Mouse (Mus musculus) heart, adult 18-20 months (tissue): ENCODE results near the gene Hoxd11. TPM values are rescaled to one million over a fixed set of nuclear protein-coding genes. Genes with fewer than 3 reads are reported as not detected.

Experiments
- DNase-seq, 2 experiments: peaks; one replicate each; pipeline ENCODE4 v3.0.0; 2021 to 2022; ENCODE audit warnings: mixed read lengths in 1 of 2
- microRNA-seq, 2 experiments: library from miRNA; unstranded; fragments of <30 nt; microRNA quantifications; one replicate each; pipeline ENCODE4 v1.2.0; 2022
- total RNA-seq, 2 experiments: library from RNA; stranded (reverse); gene quantifications; 2 replicates each; pipeline ENCODE4 v1.2.3; 2021

Gene Hoxd11
- total RNA-seq, 2 experiments from 2014 or later: not detected

DNA sequence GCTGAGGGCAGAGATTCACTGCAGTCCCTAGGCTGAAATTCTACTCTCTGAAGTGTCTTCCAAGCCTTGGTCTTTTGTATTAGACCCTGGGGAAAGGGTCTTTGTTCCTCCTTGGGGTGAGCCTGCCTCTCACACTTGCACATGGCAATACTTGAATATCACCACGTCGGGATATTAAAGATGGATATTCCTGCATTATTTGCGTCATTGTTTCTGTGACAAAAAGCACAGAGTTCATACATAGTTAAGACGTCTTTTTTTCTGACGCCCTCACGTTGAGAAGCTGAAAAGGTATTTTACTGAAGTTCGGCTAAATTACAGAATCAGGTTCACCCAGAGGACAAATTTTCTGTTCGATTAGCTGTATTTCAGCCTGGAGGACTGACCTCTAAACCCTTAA is 51.0 kb downstream of the Hoxd11 start:
- no peak for DNase-seq

- DNase-seq: no peak
Observed at GRCm38 (mm10) chr2:74731055-74731454, 51.7 kb downstream of the Hoxd11 start.

GRCm38 (mm10) chr2:74731799-74732512 is 52.6 kb downstream of the Hoxd11 start:
- no peak for DNase-seq

GRCm38 (mm10) chr2:74732513-74733316 is 53.4 kb downstream of the Hoxd11 start:
- DNase-seq: no peak

- DNase-seq: no peak
Observed at GRCm38 (mm10) chr2:74733317-74733661, 53.9 kb downstream of the Hoxd11 start.

DNA sequence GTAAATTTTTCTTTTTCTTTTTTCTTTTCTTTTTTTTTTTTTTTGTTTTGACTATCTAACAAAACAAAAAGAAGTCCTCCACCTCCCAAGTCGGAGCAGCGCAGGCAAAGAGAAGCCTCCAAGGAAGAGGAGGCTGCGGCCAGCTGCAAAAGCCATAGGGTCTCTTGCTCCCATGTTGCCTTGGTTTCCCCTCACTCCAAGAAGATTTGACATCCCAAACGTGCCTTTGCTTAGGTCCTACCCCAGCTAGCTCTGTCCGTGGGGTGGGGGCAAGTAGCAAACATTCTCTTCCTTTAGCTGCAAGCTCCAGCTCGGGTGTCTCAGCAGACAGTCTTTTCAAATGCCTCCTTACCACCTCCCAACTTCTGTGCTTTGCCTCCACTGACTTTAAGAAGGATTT is 54.4 kb downstream of the Hoxd11 start:
- DNase-seq: no peak

GRCm38 (mm10) chr2:74734451-74734850 is 55.1 kb downstream of the Hoxd11 start:
- no peak for DNase-seq

DNA sequence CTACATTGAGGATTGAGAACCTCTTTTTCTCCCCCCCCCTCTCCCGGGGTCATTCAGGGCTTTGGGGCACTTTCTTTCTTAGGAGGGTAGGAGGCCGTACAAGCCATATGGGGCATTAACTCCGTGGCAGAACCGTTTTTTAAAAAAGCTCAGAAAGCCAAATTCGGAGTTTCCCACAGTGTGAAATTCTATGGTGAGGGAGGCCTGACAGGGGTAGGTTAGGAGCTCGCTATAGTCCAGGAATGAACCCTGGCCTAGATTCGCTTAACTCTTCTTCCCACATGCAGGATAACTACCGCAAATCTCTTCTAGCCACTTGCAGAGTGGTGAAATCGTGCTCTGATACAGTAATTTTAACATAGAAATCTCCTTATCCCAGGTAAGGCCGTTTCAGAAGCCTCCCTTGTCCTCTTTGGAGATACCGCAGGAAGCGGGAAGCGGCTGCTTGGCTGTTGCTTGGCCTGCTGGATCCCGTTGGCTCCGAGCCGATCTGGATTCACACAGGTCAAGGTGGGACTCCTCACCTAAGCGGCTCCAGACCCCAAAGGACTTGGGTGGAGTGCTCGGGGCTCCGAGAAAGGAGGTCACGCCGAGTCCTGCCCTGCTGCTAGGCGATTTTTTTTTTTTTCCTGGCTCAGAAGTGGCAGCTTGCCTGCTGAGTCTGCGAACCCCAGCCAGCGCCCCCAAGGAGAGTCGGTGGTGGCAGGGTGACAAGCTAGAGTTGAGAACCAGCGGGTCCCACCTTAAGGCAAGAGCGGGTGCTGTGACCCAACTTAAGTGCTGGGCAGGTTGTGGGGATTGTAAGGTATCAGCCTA is 55.8 kb downstream of the Hoxd11 start:
- DNase-seq: no peak

DNA sequence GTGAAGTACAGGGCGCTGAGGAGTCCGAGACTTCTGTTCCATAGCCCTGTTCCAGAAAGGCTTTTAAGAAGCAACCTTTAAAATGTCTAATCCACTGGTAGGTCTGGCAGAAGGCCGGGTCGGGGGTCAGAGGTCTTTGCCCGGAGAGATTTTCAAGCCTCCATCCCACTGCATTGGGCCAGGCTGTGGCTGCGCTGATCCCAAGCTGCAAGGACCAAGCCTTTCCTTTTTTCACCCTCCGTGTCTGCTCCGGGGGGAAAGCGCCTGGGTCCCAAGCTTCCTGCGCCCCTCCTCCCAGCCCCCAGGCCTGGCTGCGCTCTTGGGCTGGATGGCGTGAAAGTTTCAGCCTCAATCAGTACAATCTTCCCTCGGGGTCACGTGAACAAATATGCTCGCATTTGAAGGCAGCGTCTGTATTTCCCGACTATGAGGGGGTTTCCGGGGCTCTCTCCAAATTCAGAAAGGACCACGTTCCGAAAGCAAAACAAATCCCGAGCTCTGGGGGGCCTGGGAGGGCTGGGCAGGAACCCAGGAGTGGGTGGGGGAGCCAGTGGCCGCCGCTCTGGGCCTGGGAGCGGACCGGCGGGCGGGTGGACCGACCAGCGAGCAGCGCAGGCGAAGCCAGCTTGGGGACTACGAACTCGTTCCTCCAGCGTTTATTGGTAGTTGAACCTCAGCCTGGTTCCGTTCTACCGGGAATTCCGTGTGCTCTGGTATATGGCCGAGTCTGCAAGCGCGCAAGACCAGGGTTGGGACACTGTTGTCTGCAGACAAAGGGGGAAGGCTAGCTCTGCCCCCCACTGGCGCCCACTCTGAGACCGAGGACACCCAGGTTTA is 56.7 kb downstream of the Hoxd11 start:
- no peak for DNase-seq

Small RNAs within 50 kb of the gene (microRNA-seq; reads per million reads assigned to microRNA genes)
- gene Gm44463 (0 reads per million in 2 experiments), gene Mir10b (1,211 to 2,060 reads per million in 2 experiments)

Other genes with a start within 250 kb of the Hoxd11 start
- 10 to 100 TPM; 21.4 to 26.8 TPM for gene Lnpk, start 100.1 kb upstream of the Hoxd11 start, total RNA-seq
- gene Evx2, start 20.0 kb upstream of the Hoxd11 start, total RNA-seq: not detected
- gene Hoxd13, start 11.2 kb upstream of the Hoxd11 start, total RNA-seq: not detected
- gene Hoxd12, start 4.5 kb upstream of the Hoxd11 start, total RNA-seq: not detected
- not detected for gene Hoxd10, start 12.4 kb downstream of the Hoxd11 start, total RNA-seq
- under 1 TPM; 0.15 to 0.44 TPM for gene Hoxd9, start 18.2 kb downstream of the Hoxd11 start, total RNA-seq
- gene Hoxd8, start 25.1 kb downstream of the Hoxd11 start, total RNA-seq: 1 to 10 TPM in 1 of 2 experiments, under 1 TPM in 1; 0.65 to 2.3 TPM
- not detected for gene Hoxd3, start 32.4 kb downstream of the Hoxd11 start, total RNA-seq
- under 1 TPM; 0.25 to 0.26 TPM for gene Hoxd4, start 32.4 kb downstream of the Hoxd11 start, total RNA-seq
- gene Gm28230, start 47.2 kb downstream of the Hoxd11 start, total RNA-seq: not detected
- not detected for gene Hoxd1, start 83.4 kb downstream of the Hoxd11 start, total RNA-seq
- gene Mtx2, start 146.2 kb downstream of the Hoxd11 start, total RNA-seq: 100 to 1,000 TPM; 125 to 138 TPM